Mouse (Mus musculus): ENCODE data around the gene Adipor2. TPM values are rescaled to one million over a fixed set of nuclear protein-coding genes. Genes with fewer than 3 reads are reported as not detected.
"Not testable (repeated sequence)": the region's sequence is repeated elsewhere in the genome, so short reads cannot be mapped to it uniquely, and the experiment has no call there.

The Adipor2 gene
- polyA plus RNA-seq, 1 experiment from 2014 or later = 15.4 TPM

GRCm38 (mm10) chr6:119448321-119449059, 31.0 kb upstream of the Adipor2 start:
- Histone ChIP-seq H3K4me2 (ENCODE audit: low read depth, low read length) (peak overlapping the region; percentile 44), H3K27me3 (ENCODE audit: control insufficient read depth, insufficient read depth, low read length) (no peaks in the 10 kb centered on the region), H3K9me3 (replicated peaks; ENCODE audit: control insufficient read depth, low read length) (no peaks in the 10 kb centered on the region), H3K9ac (replicated peaks; ENCODE audit: low read length) (peak overlapping the region; percentile 39), H3K36me3 (replicated peaks; ENCODE audit: control insufficient read depth, insufficient read depth, low read depth, low read length) (no peaks in the 10 kb centered on the region), H3K4me3 (ENCODE audit: low read depth, low read length) (peak overlapping the region; percentile 22), H3K4me1 (ENCODE audit: control insufficient read depth, insufficient read depth, low read length) (no peaks in the 10 kb centered on the region), H3K27ac (replicated peaks; ENCODE audit: low read depth, low read length) (no peak overlapping the region)
- WGBS = 7% methylated on average over 18 of the region's 18 CpGs
- ATAC-seq (replicated peaks; ENCODE audit: insufficient number of reproducible peaks, low FRiP score, low TSS enrichment, low read depth) (no peak), DNase-seq (ENCODE audit: low spot score) (peak; percentile 51)

GRCm38 (mm10) chr6:119445671-119446607, 28.4 kb upstream of the Adipor2 start:
- Histone ChIP-seq H3K27ac (replicated peaks; ENCODE audit: low read depth, low read length) (no peak overlapping the region), H3K4me3 (ENCODE audit: low read depth, low read length) (no peak overlapping the region), H3K4me2 (ENCODE audit: low read depth, low read length) (no peak overlapping the region), H3K4me1 (ENCODE audit: control insufficient read depth, insufficient read depth, low read length) (no peaks in the 10 kb centered on the region), H3K36me3 (replicated peaks; ENCODE audit: control insufficient read depth, insufficient read depth, low read depth, low read length) (no peaks in the 10 kb centered on the region), H3K9ac (replicated peaks; ENCODE audit: low read length) (no peak overlapping the region), H3K9me3 (replicated peaks; ENCODE audit: control insufficient read depth, low read length) (no peaks in the 10 kb centered on the region), H3K27me3 (ENCODE audit: control insufficient read depth, insufficient read depth, low read length) (no peaks in the 10 kb centered on the region)
- ATAC-seq (replicated peaks; ENCODE audit: insufficient number of reproducible peaks, low FRiP score, low TSS enrichment, low read depth) (no peak), DNase-seq (ENCODE audit: low spot score) (no peak)
- WGBS = 72% methylated on average over 11 of the region's 11 CpGs

GRCm38 (mm10) chr6:119443742-119444645, 26.5 kb upstream of the Adipor2 start:
- WGBS = 43% methylated on average over 12 of the region's 12 CpGs
- Histone ChIP-seq H3K9me3 (replicated peaks; ENCODE audit: control insufficient read depth, low read length) (no peaks in the 10 kb centered on the region), H3K4me3 (ENCODE audit: low read depth, low read length) (no peak overlapping the region), H3K36me3 (replicated peaks; ENCODE audit: control insufficient read depth, insufficient read depth, low read depth, low read length) (no peaks in the 10 kb centered on the region), H3K4me1 (ENCODE audit: control insufficient read depth, insufficient read depth, low read length) (no peaks in the 10 kb centered on the region), H3K9ac (replicated peaks; ENCODE audit: low read length) (no peak overlapping the region), H3K27ac (replicated peaks; ENCODE audit: low read depth, low read length) (no peak overlapping the region), H3K4me2 (ENCODE audit: low read depth, low read length) (no peak overlapping the region), H3K27me3 (ENCODE audit: control insufficient read depth, insufficient read depth, low read length) (no peaks in the 10 kb centered on the region)
- ATAC-seq (replicated peaks; ENCODE audit: insufficient number of reproducible peaks, low FRiP score, low TSS enrichment, low read depth) = 0 out of 2 replicates have a peak, but pooled peaks have one; percentile 68
- DNase-seq (ENCODE audit: low spot score) = peak; percentile 93

- WGBS = 79% methylated on average over 5 of the region's 5 CpGs
- not testable (repeated sequence) for ATAC-seq (replicated peaks; ENCODE audit: insufficient number of reproducible peaks, low FRiP score, low TSS enrichment, low read depth)
These were observed 25.2 kb upstream of the Adipor2 start for GRCm38 (mm10) chr6:119442729-119443128.

GRCm38 (mm10) chr6:119437894-119438761, 20.6 kb upstream of the Adipor2 start:
- no peak overlapping the region for H3K9ac ChIP-seq (replicated peaks; ENCODE audit: low read length)
- no peaks in the 10 kb centered on the region for H3K36me3 ChIP-seq (replicated peaks; ENCODE audit: control insufficient read depth, insufficient read depth, low read depth, low read length)
- no peak for DNase-seq (ENCODE audit: low spot score)
- peak; percentile 73 for ATAC-seq (replicated peaks; ENCODE audit: insufficient number of reproducible peaks, low FRiP score, low TSS enrichment, low read depth)
- H3K4me1 ChIP-seq (ENCODE audit: control insufficient read depth, insufficient read depth, low read length) = no peaks in the 10 kb centered on the region
- H3K9me3 ChIP-seq (replicated peaks; ENCODE audit: control insufficient read depth, low read length) = no peaks in the 10 kb centered on the region
- no peak overlapping the region for H3K4me2 ChIP-seq (ENCODE audit: low read depth, low read length)
- no peak overlapping the region for H3K4me3 ChIP-seq (ENCODE audit: low read depth, low read length)
- H3K27me3 ChIP-seq (ENCODE audit: control insufficient read depth, insufficient read depth, low read length) = no peaks in the 10 kb centered on the region
- H3K27ac ChIP-seq (replicated peaks; ENCODE audit: low read depth, low read length) = no peak overlapping the region
- 49% methylated on average over 8 of the region's 8 CpGs for WGBS

More at GRCm38 (mm10) chr6:119442729-119443128, 25.2 kb upstream of the Adipor2 start:
- not testable (repeated sequence) for H3K9ac ChIP-seq (replicated peaks; ENCODE audit: low read length); H3K9me3 ChIP-seq (replicated peaks; ENCODE audit: control insufficient read depth, low read length); DNase-seq (ENCODE audit: low spot score); H3K4me2 ChIP-seq (ENCODE audit: low read depth, low read length); H3K4me1 ChIP-seq (ENCODE audit: control insufficient read depth, insufficient read depth, low read length); H3K36me3 ChIP-seq (replicated peaks; ENCODE audit: control insufficient read depth, insufficient read depth, low read depth, low read length); H3K27me3 ChIP-seq (ENCODE audit: control insufficient read depth, insufficient read depth, low read length); H3K27ac ChIP-seq (replicated peaks; ENCODE audit: low read depth, low read length); H3K4me3 ChIP-seq (ENCODE audit: low read depth, low read length)

GRCm38 (mm10) chr6:119434394-119434793, 16.9 kb upstream of the Adipor2 start:
- Histone ChIP-seq H3K9me3 (replicated peaks; ENCODE audit: control insufficient read depth, low read length) (no peaks in the 10 kb centered on the region), H3K27me3 (ENCODE audit: control insufficient read depth, insufficient read depth, low read length) (no peaks in the 10 kb centered on the region), H3K9ac (replicated peaks; ENCODE audit: low read length) (no peak overlapping the region), H3K27ac (replicated peaks; ENCODE audit: low read depth, low read length) (no peak overlapping the region), H3K36me3 (replicated peaks; ENCODE audit: control insufficient read depth, insufficient read depth, low read depth, low read length) (no peaks in the 10 kb centered on the region), H3K4me3 (ENCODE audit: low read depth, low read length) (no peak overlapping the region), H3K4me1 (ENCODE audit: control insufficient read depth, insufficient read depth, low read length) (no peaks in the 10 kb centered on the region), H3K4me2 (ENCODE audit: low read depth, low read length) (no peak overlapping the region)
- WGBS = 93% methylated on average over 4 of the region's 4 CpGs
- ATAC-seq (replicated peaks; ENCODE audit: insufficient number of reproducible peaks, low FRiP score, low TSS enrichment, low read depth) = no peak
- no peak for DNase-seq (ENCODE audit: low spot score)

GRCm38 (mm10) chr6:119431751-119432324, 14.3 kb upstream of the Adipor2 start:
- DNase-seq (ENCODE audit: low spot score) (no peak), ATAC-seq (replicated peaks; ENCODE audit: insufficient number of reproducible peaks, low FRiP score, low TSS enrichment, low read depth) (no peak)
- no peaks in the 10 kb centered on the region for H3K9me3 ChIP-seq (replicated peaks; ENCODE audit: control insufficient read depth, low read length)
- no peak overlapping the region for H3K27ac ChIP-seq (replicated peaks; ENCODE audit: low read depth, low read length)
- H3K4me3 ChIP-seq (ENCODE audit: low read depth, low read length) = no peak overlapping the region
- no peaks in the 10 kb centered on the region; the same call in 1 of the 2 replicates for H3K36me3 ChIP-seq (replicated peaks; ENCODE audit: control insufficient read depth, insufficient read depth, low read depth, low read length)
- H3K4me1 ChIP-seq (ENCODE audit: control insufficient read depth, insufficient read depth, low read length) = no peaks in the 10 kb centered on the region
- 79% methylated on average over 6 of the region's 6 CpGs for WGBS
- H3K4me2 ChIP-seq (ENCODE audit: low read depth, low read length) = no peak overlapping the region
- H3K9ac ChIP-seq (replicated peaks; ENCODE audit: low read length) = no peak overlapping the region
- H3K27me3 ChIP-seq (ENCODE audit: control insufficient read depth, insufficient read depth, low read length) = no peaks in the 10 kb centered on the region
